Mouse (Mus musculus) megakaryocyte progenitor cell, adult 5-6 weeks (primary cell): Measurements from ENCODE around the gene Stum. TPM values are rescaled to one million over a fixed set of nuclear protein-coding genes. Genes with fewer than 3 reads are reported as not detected.
"Not testable (repeated sequence)": the region's sequence is repeated elsewhere in the genome, so short reads cannot be mapped to it uniquely, and the experiment has no call there.

Source experiments
- ATAC-seq: replicated peaks from 2 replicates; pipeline ENCODE4 v1.8.0; 2016; ENCODE audit warnings: mild to moderate bottlenecking, moderate TSS enrichment, inconsistent platforms; ENCODE audit not compliant: poor library complexity
- total RNA-seq, 2 experiments: library from RNA; stranded (forward) in 1 of 2; stranded (reverse) in 1 of 2; fragments of 157-497, 149-512 nt in 1 of 2; fragments of 200-1000 nt in 1 of 2; gene quantifications; 2 replicates each; pipeline versions ENCODE4 v1.2.3 to v1.2.4; 2015 to 2017

The Stum gene
- total RNA-seq, 2 experiments from 2014 or later: not detected

DNA sequence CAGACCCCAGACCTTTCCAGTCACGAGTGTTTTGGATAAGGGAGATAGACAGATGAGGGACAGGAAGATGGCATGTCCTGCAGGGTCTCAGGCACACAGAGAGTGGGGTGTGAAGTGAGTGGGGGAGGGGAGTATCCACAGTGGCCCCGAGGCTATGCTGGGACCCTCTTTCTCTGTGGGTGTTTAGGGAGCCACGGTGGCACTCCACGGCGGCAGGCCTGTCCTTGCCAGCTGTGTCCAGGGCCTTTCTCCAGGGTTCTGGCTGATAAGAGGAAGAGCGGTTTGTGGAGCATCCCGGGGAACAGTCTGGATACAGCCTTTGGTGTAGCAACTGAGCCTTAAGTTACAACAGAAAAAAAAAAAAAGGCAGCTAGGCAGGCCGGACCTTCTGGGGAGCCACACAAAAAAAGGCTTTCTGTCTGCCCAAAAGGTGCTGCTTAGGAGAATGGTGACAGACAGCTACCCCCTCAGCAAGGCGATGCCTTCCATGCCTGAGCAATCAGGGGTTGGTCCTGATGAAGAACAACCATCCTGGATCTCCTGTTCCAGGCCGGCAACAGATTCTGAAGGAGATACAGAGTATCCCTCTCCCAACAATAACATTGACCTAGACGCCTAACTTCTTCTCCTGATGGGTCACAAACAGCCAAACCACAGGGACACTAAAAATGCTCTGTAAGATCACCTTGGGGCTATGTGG is 76.8 kb downstream of the Stum start:
- no peak for ATAC-seq

DNA sequence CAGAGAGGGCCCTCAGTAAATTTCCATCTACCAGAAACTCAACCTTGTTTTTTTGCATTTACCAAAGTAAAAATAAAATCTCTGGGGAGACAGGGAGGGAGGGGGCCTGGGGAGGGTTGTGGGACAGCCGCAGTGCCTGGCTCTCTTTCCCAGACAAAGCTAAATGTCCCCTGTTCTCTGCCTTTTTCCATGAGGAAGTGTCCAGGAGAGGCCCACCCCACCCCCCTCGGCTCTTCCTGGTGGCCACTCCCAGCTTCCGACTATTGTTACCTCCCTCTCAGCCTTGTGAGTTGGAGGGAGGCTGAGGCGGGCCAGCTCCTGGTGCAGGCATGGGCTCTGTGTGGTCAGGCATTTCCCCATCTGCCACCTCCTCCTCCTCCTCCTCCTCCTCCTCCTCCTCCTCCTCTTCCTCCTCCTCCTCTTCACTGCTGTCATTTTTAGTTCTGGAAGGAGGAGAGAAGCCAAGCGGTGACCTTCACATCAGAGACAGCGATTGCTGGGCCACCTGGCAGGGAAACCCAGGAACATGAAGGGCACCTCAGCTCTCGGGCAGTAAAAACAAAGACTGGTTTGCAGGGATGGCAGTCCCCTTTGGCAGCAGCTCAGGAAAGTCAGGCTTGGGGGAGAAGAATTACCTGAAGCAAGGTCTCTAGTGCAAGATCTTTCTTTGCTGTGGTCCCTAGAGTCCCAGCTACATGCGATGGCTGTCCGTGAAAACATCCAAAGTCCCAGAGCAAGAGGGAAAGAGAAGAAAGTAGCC is 77.5 kb downstream of the Stum start:
- no peak for ATAC-seq

DNA sequence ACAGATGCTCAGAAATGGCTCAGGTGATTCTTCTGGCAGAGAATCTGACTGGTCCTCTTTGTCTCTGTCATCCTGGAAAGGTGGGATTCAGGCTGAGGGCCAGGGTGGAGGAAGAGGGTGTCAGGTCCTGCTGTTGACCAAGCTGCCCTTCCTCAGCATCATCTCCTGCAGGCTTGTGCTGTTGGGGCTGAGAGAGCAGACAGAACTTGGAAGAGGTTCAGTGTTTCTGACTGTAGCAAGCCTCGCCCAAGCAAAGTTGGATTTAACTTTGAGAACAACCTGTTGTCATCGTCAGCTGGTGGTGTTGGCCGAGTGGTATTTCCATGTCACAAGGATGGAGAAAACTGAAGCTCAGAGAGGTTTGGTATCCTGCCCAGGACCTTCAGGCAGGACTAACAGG is 78.6 kb downstream of the Stum start:
- no peak for ATAC-seq

GRCm38 (mm10) chr1:180403694-180404606 is 79.4 kb downstream of the Stum start:
- peak; percentile 71 for ATAC-seq

- no peak for ATAC-seq
Measured at GRCm38 (mm10) chr1:180403357-180403693, 80.0 kb downstream of the Stum start.

DNA sequence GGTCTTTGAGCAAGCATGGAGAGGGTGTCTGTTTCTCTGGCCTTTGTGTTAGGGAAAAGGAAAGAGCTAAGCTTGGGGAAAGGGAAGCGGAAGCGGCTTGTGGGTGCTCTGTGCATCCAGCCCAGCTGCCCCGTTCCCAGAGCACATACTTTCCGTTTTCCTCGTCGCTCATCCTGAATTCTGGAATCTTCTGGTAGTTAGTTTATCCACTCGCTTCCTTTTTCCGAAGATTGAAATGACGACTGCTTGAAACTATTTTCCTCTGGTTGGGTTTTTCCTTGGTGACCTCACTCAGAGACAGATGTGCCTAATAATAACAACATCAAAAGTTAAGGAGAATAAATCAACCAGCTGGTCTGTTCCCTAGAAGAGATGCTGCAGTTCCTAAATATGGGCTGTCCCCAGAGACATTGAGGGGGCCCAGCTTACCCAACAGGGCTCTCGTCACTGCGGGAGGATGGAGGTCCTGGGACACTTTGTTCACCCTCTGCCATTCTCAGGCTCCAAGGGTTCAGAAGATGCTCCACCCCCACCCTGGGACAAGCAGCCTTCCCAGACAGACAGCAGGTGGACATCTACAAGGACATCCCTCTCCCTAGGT is 80.7 kb downstream of the Stum start:
- no peak for ATAC-seq

DNA sequence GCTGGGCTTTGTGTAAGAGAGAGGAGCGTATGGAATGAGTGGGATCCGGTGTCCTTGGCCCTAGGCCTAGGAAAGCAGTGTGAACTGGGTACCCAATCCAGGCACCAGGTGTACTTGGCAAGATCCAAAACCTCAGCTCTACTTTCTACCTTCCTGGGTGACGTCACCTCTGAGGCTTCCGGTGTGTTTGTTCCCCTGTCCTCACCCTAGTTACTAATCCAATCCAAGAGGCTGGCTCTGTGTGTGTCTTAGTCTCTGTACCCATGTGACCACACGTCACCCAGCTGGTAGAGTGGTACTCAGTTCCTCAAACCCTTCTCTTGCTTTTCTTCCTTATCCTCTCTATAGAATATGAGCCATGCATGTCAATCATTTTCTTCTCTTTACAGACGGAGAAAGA is 81.6 kb downstream of the Stum start:
- ATAC-seq: peak; percentile 54

- ATAC-seq: no peak
Measured at GRCm38 (mm10) chr1:180400691-180401455, 82.4 kb downstream of the Stum start.

DNA sequence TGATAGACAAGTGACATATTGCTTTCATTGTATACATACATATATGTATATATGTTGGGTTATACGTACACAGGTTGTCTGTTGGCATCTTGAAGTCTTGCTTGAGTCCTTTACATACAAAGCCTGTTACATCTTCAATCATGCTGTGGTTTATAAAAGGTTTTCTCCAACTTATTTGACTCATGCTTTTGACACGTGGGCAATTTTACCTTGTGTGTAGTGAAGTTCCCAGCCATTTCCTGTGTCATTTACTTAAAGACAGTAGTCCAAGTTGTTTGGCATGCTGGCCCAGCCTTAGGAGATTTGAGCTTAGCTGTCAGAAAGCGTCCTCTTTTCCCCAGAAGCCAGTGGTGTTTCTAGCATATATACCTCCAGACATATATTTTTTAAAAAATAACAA is 84.9 kb downstream of the Stum start:
- ATAC-seq: no peak

- no peak for ATAC-seq
Measured at GRCm38 (mm10) chr1:180397734-180398133, 85.6 kb downstream of the Stum start.

DNA sequence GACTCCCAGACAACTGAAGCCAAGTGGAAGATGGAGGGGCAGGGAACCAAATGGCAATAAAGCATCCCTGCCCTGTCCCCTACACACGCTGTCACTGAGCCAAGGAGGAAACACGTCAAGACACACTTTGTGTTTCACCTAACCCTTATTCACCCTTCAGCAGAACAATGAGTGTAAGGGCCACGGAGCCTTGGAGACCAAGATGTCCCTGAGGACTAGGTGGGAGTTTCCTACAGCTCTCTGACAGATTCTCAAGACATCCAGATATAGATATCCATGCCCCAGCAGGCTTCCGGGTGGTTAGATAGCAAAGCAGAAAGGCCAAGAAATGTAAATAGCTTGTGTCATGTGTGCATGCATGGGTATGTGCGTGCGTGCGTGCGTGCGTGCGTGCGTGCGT is 89.4 kb downstream of the Stum start:
- ATAC-seq: no peak

DNA sequence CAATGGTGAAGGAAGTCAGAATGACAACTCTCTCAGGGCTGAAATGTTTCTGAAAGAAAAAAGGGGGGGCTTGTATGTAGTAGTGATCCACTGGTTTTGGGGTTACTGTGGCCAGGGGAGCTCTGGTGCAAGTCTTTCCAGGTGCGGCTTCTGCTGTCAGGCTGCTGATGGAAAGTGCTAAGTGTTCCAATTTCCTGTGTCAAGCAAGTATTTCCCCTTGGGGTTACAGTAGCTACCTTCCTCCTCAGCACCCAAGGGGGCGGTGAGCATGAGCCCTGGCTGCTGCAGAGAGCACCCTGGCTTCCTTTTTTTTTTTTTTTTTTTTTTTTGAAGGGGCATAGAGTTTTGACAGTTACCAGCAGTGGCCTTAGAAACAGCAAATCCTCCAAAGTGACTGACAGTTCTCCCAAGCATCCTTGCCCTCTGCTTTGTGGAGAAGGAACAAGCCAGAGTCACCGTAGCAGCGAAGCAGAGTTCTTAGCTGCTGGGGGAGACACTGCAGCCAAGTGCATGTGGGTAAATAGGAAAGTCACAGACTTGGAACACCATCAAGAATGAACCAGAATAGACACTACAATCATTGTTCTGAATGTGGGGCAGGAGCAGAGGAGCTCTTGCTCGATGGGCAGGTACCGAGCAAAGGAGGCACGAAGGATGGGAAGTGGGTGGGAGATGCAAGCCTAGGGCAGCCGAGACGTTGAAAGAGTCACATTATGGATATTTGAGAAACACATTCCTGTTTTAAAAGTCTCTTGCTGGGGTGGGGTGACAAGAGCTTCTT is 90.1 kb downstream of the Stum start:
- peak; percentile 83 for ATAC-seq

DNA sequence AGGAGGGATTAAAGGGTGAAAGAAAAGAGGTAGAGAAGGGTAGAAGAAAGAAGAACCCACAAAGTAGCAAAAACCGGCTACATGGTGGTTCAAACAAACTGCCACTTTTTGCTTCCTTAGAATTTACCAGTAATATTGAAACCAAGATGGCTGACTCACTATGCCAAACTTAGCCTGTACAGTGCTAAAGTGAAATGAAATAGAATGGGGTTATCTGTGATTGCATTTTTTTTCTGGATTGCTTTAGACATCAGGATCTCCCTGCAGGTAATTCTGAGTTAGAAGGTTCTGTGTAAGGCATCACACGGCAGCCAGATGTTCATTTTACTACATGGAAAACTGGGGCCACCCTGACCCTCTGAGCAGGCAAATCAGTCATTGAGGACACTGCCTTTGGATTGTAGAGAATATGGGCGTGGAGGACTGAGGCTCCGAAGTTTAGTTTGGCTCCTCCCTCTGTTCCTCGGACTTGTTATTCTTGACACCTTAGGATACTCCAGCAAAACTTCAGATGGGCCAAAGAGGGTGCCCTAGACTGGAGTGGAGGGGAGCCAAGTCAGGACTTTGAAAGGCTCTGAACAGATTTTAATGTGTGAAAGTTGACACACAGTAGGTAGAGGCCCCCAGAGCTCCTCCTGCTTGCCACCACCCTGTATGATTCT is 91.0 kb downstream of the Stum start:
- no peak for ATAC-seq

DNA sequence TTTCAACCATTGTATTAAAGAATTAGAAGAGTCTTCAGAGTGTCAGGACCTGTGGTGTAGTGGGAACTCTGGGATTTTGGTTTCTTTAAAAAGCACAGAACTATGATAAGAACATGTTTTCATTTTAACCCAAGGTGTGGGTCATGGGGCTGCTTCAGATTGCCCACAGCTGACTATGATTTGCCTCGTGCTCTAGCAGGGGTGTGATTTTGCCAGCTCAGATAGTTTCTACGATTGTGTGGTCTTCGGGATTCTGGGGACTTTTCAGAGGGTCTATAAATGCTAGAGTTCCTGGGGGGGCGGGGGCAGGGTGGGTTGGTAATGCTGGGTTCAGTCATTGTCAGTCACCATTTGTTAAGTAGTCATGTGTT is 91.7 kb downstream of the Stum start:
- ATAC-seq: no peak

DNA sequence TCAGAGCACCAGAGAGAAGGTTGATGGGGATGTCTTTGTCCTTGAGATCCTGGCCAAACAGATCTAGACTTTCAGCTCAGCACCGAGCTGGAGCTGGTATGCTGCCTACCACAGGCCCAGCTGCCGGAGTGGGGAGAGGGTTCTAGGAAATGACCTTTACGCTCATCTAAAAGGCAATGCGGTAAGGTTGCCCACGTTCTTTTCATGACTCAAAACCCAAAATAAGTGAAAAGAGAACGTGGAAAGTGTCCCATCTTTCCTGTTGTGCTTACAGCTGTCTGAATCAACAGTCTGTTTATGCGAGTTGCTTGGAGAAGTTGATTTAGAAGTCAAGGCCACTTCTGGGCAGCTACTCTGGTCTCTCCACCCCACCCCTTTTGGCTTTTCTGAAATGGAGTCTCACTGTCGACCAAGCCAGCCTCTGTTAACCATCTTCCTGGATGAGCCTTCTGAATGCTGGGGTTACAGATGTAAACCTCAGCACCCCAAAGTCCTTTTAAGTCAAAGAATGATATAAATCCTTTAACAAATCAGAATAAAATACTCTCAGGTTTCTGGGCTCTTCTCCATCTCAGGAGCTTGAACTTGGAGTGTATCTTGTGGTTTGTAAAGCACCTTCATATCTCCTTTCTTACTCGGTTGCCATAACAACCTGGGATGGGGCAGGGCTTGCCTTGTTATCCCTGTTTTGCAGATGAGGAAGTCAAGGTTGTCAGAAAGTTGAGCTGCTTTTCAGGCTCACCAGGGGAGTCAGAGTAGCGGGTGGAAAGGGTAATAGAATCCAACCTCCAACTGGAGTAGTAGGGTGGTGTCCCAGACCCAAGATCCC is 92.3 kb downstream of the Stum start:
- ATAC-seq: no peak

DNA sequence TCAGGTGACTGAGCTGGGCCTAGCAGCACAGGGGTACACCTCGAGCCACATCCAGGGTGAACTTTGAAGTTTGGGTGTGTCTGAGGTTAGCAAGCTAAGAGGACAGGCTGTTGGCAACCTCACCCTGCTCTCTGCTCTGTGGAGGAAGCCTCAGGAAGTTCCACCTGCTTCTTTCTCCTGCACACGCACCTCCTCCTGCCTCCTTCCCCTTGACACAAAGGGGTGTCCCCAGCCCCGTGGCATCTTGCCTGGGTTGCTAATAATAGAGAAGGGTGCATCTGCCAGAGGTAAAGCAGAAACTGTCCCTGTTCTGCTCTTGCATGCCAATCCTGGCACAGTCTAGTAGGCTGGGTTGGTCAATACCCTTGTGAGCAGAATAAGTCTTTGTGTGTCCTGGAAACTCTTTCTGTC is 93.0 kb downstream of the Stum start:
- ATAC-seq: no peak

GRCm38 (mm10) chr1:180389213-180389760 is 94.0 kb downstream of the Stum start:
- ATAC-seq: not testable (repeated sequence)

DNA sequence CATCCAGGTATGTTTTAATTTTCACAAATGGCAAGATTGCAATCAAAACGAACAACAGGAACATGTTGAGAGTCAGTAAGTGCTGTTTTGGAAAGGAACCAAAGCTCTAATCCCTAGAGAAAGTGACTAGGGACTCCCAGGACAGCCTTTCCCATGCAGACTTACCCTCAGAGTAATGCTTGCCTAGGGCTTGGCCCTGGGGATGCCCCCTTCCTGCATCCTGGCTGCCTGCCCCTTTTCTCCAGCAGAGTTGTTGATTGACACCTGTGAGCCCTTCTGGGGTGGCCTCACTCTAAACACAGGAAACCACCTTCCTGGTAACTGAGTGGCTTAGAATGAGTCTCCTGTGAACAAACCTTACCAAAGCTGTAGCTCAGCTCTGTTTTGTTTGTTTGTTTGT is 94.8 kb downstream of the Stum start:
- no peak for ATAC-seq
